Mouse (Mus musculus) urinary bladder, postnatal 25 days (tissue): ENCODE results near the gene Hoxd8.

Experiments
- DNase-seq: peaks from one replicate; pipeline ENCODE4 v3.0.0; 2022; ENCODE audit warnings: low spot score

Hoxd8 gene

DNA sequence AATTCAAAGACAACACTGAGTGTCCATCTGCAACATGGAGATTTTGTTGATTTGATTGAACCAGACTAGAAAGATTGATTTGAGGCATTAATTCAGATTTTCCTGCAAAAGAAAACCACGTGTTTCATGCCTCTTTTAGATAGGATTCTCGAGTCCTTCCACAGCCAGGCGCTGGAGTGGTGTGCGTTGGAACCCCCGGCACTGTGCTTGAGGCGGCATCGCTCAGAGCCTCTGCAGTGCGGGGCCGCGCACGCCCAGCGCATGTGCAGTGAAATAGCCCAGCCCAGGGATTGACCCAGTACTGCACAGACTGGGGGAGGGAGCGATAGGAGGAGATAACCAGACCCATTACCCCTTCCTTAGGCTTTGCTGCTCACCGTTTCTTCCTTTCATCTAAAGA is 10.5 kb downstream of the Hoxd8 start:
- DNase-seq: peak; percentile 40

DNA sequence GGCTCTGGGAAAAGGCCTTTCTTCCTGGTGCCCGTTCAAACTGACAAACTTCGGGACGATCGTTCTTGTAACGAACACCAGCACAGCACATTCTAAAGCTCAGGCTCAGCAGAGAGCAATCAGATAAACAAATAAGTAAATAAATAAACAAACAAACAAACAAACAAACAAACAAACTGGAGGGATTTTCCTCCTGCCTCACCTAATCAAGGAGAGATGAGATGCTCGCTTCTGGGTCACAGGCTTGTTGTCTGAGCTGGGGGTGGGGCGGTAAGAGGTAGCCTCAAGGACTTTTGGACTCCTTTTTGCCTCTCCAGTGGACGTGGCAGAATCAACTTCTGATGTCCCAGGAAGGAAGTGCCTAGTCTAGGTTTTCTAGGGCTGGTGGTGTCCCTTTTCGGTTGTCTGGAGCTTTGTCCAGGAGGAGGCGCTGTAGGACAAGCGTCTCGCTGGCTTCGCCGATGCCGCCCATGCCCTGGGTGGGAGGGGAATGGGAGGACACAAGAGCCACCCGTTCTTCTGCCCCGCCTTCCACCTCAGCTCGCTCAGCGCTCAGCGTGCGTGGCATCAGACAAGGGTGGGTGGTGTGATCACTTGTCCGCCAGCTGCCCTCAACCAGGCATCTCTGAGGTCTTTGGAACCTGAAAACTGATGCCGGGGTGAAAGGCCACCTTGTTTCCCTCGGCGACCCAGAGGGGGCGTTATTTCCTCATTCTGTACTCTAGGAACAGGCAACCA is 11.3 kb downstream of the Hoxd8 start:
- DNase-seq: peak; percentile 94

GRCm38 (mm10) chr2:74720384-74720783 is 16.0 kb downstream of the Hoxd8 start:
- no peak for DNase-seq

DNA sequence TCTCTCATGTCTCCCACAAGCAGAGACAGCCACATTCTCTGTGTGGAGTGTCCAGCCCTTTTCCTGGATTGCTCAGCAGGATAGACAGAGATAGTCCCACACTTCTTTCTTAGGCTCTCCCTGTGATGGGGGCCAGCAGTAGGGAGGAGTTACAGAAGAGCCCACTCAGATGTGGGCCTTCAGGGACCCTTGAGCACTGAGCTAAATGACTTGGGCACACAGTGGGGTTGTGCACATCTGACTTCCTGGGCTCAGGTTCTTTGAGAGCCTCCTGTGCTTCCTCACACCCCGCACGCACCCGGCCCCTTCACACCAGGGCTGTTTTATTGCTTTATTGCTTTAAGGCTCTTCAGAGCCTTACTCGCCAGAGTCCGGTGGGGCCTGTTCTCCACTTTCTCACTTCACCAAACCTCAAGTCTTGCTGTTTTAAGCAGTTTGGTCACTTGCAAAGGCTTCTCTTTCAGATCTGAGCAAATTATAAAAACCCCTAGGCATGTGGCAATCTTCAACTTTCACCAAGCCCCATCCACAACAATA is 16.6 kb downstream of the Hoxd8 start:
- DNase-seq: no peak

DNA sequence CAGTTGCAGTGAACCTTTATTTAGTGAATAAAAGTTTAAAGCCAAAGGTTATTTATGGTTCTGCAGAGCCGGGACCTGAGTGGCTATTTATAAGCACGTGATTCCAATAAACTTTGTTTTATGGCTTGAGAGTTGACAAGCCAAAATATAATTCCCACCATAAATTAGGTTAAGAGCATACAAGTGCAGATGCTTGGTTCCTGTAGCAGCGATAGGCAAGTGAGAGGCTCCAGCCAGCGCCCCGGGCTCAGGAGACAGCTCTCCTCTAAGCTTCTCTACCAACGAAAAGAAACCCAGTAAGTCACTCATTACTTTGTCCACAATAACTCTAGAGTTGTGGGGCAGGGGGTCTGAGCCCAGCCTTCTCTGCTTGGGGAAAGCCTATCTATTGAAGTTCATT is 17.5 kb downstream of the Hoxd8 start:
- DNase-seq: no peak

GRCm38 (mm10) chr2:74722949-74723348 is 18.5 kb downstream of the Hoxd8 start:
- DNase-seq: no peak

- DNase-seq: no peak
These were observed 20.0 kb downstream of the Hoxd8 start for GRCm38 (mm10) chr2:74724244-74725015.

DNA sequence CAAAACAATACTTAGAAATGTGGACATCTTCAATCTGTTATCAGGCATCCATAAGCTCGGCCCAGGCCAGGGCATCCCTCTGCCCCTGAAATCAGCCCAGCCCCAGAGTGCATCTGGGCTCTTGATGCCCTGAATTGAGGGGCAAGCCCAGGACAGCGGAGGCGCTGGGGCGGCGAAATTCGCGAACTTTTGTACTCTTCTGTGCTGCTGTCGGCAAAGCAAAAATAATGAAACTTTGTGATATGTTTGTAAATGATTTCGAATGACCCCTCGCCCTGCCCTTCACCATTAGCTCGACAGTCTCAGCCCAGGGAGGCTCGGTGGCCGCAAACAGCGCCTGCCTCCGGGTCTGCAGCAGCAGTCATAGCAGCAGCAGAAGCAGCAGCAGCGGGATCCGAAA is 20.8 kb downstream of the Hoxd8 start:
- no peak for DNase-seq

- DNase-seq: no peak
These were observed 22.1 kb downstream of the Hoxd8 start, which contains the start of gene Gm28230 for GRCm38 (mm10) chr2:74726551-74726950. TSS of gene Gm28230 (plus strand) at chr2:74726728.

- no peak for DNase-seq
These were observed 22.7 kb downstream of the Hoxd8 start for GRCm38 (mm10) chr2:74726973-74727639.

GRCm38 (mm10) chr2:74727640-74728302 is 23.4 kb downstream of the Hoxd8 start:
- no peak for DNase-seq

GRCm38 (mm10) chr2:74728303-74728680 is 23.9 kb downstream of the Hoxd8 start:
- no peak for DNase-seq

DNA sequence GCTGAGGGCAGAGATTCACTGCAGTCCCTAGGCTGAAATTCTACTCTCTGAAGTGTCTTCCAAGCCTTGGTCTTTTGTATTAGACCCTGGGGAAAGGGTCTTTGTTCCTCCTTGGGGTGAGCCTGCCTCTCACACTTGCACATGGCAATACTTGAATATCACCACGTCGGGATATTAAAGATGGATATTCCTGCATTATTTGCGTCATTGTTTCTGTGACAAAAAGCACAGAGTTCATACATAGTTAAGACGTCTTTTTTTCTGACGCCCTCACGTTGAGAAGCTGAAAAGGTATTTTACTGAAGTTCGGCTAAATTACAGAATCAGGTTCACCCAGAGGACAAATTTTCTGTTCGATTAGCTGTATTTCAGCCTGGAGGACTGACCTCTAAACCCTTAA is 25.9 kb downstream of the Hoxd8 start:
- no peak for DNase-seq

- no peak for DNase-seq
These were observed 26.6 kb downstream of the Hoxd8 start for GRCm38 (mm10) chr2:74731055-74731454.

GRCm38 (mm10) chr2:74731799-74732512 is 27.5 kb downstream of the Hoxd8 start:
- no peak for DNase-seq

DNA sequence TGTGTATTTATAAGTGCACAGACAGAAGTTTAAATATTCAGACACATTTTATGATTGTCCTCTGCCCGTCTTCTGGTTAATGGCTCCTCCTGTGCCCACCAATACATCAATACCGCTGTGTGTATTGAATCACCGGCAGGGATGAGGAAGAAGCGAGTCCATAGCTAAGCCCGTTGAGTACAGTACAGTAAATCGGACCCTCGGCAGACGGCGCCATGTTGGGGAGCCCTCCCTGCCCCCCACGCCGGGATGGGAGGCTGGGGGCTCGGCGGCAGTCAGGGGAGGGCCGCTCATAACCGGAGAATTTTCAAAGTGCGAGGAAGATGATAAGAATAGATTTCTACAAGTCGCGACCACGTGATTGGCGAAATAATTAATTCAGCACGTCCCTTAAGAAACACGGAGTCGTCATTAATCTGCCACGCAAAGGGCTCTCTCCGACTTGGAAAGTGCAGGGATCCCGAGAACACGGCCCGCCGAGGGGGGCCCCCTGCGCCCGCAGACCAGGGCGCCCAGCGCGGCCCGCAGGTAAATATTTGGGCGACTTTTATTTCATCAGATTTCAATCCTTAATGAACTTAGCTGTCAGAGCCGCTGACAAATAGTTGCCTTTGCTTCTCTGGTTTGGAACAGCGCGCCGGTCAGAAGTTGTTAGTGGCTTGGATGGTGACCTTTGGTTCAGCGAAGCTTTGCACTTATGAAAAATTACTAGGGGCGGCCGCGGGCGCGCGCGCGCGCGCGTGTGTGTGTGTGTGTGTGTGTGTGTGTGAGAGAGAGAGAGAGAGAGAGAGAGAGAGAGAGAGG is 28.3 kb downstream of the Hoxd8 start:
- no peak for DNase-seq

GRCm38 (mm10) chr2:74733317-74733661 is 28.9 kb downstream of the Hoxd8 start:
- no peak for DNase-seq

DNA sequence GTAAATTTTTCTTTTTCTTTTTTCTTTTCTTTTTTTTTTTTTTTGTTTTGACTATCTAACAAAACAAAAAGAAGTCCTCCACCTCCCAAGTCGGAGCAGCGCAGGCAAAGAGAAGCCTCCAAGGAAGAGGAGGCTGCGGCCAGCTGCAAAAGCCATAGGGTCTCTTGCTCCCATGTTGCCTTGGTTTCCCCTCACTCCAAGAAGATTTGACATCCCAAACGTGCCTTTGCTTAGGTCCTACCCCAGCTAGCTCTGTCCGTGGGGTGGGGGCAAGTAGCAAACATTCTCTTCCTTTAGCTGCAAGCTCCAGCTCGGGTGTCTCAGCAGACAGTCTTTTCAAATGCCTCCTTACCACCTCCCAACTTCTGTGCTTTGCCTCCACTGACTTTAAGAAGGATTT is 29.4 kb downstream of the Hoxd8 start:
- DNase-seq: no peak

GRCm38 (mm10) chr2:74734451-74734850 is 30.0 kb downstream of the Hoxd8 start:
- no peak for DNase-seq

DNA sequence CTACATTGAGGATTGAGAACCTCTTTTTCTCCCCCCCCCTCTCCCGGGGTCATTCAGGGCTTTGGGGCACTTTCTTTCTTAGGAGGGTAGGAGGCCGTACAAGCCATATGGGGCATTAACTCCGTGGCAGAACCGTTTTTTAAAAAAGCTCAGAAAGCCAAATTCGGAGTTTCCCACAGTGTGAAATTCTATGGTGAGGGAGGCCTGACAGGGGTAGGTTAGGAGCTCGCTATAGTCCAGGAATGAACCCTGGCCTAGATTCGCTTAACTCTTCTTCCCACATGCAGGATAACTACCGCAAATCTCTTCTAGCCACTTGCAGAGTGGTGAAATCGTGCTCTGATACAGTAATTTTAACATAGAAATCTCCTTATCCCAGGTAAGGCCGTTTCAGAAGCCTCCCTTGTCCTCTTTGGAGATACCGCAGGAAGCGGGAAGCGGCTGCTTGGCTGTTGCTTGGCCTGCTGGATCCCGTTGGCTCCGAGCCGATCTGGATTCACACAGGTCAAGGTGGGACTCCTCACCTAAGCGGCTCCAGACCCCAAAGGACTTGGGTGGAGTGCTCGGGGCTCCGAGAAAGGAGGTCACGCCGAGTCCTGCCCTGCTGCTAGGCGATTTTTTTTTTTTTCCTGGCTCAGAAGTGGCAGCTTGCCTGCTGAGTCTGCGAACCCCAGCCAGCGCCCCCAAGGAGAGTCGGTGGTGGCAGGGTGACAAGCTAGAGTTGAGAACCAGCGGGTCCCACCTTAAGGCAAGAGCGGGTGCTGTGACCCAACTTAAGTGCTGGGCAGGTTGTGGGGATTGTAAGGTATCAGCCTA is 30.8 kb downstream of the Hoxd8 start:
- DNase-seq: no peak
